Comparison of ENCODE assay signal across 35 mouse cellular contexts in genomic region chr13:44132510-44132909, GRCm38 (mm10).
"Had no signal": no experiment of that assay in that cellular context is flagged by ENCODE, and none has a peak within 500 bp of the region (broad histone marks: within the 10 kb centered on the region; RNA-seq: fewer than 3 reads in every experiment).

No protein-coding gene starts in this region.

- H3K27ac ChIP-seq: heart, embryonic 10.5 days; heart, embryonic 13.5 days; heart, embryonic 15.5 days; hindbrain, embryonic 10.5 days; hindbrain, embryonic 12.5 days; hindbrain, embryonic 13.5 days; hindbrain, embryonic 14.5 days; hindbrain, embryonic 15.5 days; hindbrain, postnatal 0 days; intestine, embryonic 15.5 days; kidney, embryonic 15.5 days; kidney, postnatal 0 days; layer of hippocampus, adult 2 months; left cerebral cortex, adult 2 months had no signal

- DNase-seq: heart, postnatal 10 days; heart, postnatal 14 days; heart, postnatal 36 days; heart, postnatal 4 days; kidney, adult 18-20 months; kidney, adult 2 months; kidney, adult 8-10 months; kidney, adult 9 months; kidney, postnatal 10 days; kidney, postnatal 14 days; kidney, postnatal 25 days; kidney, postnatal 36 days; kidney, postnatal 4 days; layer of hippocampus, adult 9-11 months; layer of hippocampus, postnatal 36 days had no signal

- H3K27me3 ChIP-seq: heart, embryonic 12.5 days; heart, embryonic 13.5 days; heart, embryonic 15.5 days; hindbrain, embryonic 12.5 days; hindbrain, embryonic 13.5 days; hindbrain, embryonic 15.5 days; intestine, embryonic 15.5 days; kidney, embryonic 15.5 days had no signal

- H3K9ac ChIP-seq: heart, embryonic 12.5 days; heart, embryonic 13.5 days; heart, embryonic 15.5 days; hindbrain, embryonic 12.5 days; hindbrain, embryonic 13.5 days; hindbrain, embryonic 14.5 days; hindbrain, embryonic 15.5 days; intestine, embryonic 15.5 days; kidney, embryonic 15.5 days had no signal

- H3K9me3 ChIP-seq: heart, embryonic 10.5 days; heart, embryonic 15.5 days; hindbrain, embryonic 10.5 days; hindbrain, embryonic 12.5 days; hindbrain, embryonic 13.5 days; hindbrain, embryonic 15.5 days; intestine, embryonic 15.5 days; kidney, embryonic 15.5 days had no signal

- H3K4me3 ChIP-seq: heart, embryonic 10.5 days; heart, embryonic 12.5 days; heart, embryonic 13.5 days; heart, embryonic 15.5 days; hindbrain, embryonic 10.5 days; hindbrain, embryonic 12.5 days; hindbrain, embryonic 13.5 days; hindbrain, embryonic 15.5 days; intestine, embryonic 15.5 days; kidney, embryonic 15.5 days; layer of hippocampus, adult 2 months; left cerebral cortex, adult 2 months had no signal

- ATAC-seq: hindbrain, embryonic 16.5 days; inflammation-experienced regulatory T-cells, adult 6 months; intestine, embryonic 15.5 days; intestine, embryonic 16.5 days; intestine, postnatal 0 days had no signal

- H3K36me3 ChIP-seq: heart, embryonic 10.5 days; heart, embryonic 12.5 days; heart, embryonic 13.5 days; heart, embryonic 15.5 days; hindbrain, embryonic 10.5 days; hindbrain, embryonic 12.5 days; hindbrain, embryonic 13.5 days; hindbrain, embryonic 15.5 days; intestine, embryonic 15.5 days; kidney, embryonic 15.5 days had no signal

- H3K4me2 ChIP-seq: heart, embryonic 11.5 days; heart, embryonic 12.5 days; heart, embryonic 13.5 days; heart, embryonic 15.5 days; hindbrain, embryonic 12.5 days; hindbrain, embryonic 13.5 days; hindbrain, embryonic 14.5 days; hindbrain, embryonic 15.5 days; intestine, embryonic 15.5 days; kidney, embryonic 15.5 days had no signal

- H3K4me1 ChIP-seq: hindbrain, embryonic 15.5 days; intestine, embryonic 15.5 days; kidney, embryonic 15.5 days had no signal
